Mouse (Mus musculus): ENCODE measurements around the gene Shh.

GRCm38 (mm10) chr5:28453523-28453922, 13.5 kb downstream of the Shh start:
- no peak for TF ChIP-seq CTCF (IDR thresholded peaks at IDR 0.05; ENCODE audit: low read depth)
- TF ChIP-seq EP300 (IDR thresholded peaks at IDR 0.05; ENCODE audit: low read depth), result no peak
